Mouse (Mus musculus) lung, postnatal 0 days (tissue): ENCODE measurements around the gene Zbed4.

ENCODE experiments used
- CTCF ChIP-seq: IDR thresholded peaks from 2 replicates; pipeline ENCODE4 v1.5.1; 2016; ENCODE audit warnings: antibody characterized with exemption, mild to moderate bottlenecking
- EP300 ChIP-seq: IDR thresholded peaks from 2 replicates; pipeline ENCODE4 v1.6.1; 2016; ENCODE audit warnings: antibody characterized with exemption, mild to moderate bottlenecking, control low read depth

DNA sequence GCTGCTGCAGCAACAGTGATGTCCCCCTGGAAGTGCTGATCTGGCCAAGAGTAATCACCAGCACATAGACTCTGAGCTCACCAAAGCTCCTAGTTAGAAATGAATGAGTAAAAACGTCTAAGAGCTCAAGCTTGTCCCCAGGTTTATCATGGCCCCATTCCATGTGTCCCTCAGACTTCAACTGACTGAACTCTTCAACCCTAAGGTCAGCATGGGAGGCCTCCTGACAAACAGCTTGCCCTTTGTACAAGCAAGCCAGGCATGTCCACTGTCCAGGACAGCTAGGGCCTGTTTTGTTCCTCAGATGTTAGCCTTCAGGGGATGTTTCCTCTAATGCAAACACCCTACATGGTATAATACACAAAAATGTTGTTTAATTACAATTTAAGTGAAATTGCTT lies 47.2 kb upstream of the Zbed4 start:
- TF ChIP-seq CTCF, result no peak
- TF ChIP-seq EP300, result no peak
